Mouse (Mus musculus) adrenal gland, postnatal 36 days (tissue): ENCODE data around the gene Trappc1. TPM values are rescaled to one million over a fixed set of nuclear protein-coding genes. Genes with fewer than 3 reads are reported as not detected.

Experiments used
- DNase-seq, 2 experiments: peaks; one replicate each; pipeline ENCODE4 v3.0.0; 2021; ENCODE audit warnings: mixed read lengths in 1 of 2
- total RNA-seq, 2 experiments: library from RNA; stranded (reverse); gene quantifications; 2 replicates each; pipeline ENCODE4 v1.2.3; 2021

The Trappc1 gene
- total RNA-seq, 2 experiments from 2014 or later: 62.0 to 79.3 TPM

DNA sequence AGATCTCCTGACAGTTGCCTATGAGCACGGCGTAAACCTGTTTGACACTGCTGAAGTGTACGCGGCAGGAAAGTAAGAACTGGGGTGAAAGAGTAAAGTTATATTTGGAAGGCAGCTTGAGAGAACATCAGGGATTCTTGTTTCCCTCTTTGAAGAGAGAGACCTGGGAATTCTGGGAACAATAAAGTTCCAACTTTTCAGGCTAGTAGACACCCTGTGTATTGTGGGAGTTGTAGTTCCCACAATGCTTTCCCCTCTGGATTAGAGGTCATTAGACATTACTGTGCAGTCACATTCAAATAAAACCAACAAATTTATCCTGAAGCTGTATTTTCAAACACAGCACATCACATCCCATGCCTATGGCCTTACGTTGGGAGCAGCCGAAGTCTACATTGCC lies 4.7 kb downstream of the Trappc1 start:
- no peak for DNase-seq

- peak; percentile 58 to 67 for DNase-seq
Observed at GRCm38 (mm10) chr11:69331152-69331551, 7.4 kb downstream of the Trappc1 start.

DNA sequence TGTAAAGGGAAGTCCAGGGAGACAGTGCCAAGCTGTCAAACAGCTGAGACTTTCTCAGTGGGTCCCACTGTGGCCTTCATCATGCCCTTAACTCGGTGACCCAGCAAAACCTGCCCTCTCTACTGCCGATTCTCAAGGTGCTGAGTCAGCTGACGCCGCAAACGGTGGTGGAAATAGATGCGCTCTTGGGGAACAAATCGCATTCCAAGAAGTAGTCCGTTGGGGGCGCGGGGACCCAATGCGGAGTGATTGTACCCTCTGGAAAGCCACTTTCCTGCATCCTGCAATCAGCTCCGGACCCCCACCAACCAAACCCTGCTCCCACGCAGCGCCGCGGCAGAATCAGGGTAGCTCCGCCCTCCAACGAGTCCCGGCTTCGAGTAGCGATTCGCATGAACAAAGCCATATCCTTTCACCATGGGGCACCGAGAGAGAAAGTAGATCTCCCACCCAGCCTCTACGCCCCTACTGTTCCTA lies 8.2 kb downstream of the Trappc1 start:
- DNase-seq: peak; percentile 80 to 86

- DNase-seq: no peak
Observed at GRCm38 (mm10) chr11:69332713-69333253, 9.0 kb downstream of the Trappc1 start.

DNA sequence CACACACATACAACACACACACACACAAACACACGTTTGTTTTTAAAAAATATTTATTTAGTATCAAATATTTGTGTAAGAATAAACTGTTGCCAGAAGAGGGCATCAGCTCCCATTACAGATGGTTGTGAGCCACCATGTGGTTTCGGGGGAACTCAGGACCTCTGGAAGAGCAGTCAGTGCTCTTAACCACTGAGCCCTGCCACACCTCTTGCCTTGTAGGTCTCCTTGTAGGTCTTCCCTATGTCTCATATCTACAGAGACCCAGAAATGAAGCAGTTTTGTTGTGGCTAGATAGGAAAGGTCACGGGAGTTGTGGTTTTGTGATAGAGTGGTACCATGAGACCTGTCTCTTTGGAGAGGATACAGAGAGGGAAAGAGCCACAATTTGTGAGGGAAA lies 10.1 kb downstream of the Trappc1 start:
- DNase-seq: no peak

DNA sequence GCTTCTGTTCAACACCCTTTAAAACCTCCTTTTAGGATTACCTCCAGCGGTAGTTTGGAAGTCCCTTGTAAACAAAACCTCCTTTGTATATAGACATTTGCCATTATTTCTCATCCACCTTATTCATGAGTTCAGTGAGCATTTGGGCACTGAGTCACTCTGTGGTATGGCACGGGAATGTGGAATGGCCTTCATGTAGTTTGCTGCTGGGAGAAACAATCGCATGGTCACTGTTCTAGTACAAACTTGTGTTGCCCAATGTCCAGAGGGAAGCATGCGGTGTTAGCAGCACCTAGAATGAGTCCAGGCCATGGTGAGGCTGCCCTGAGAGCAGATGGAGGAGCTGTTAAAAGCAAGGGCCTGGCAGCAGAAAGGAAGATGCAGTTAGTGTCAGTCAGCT lies 11.0 kb downstream of the Trappc1 start:
- DNase-seq: peak in 1 of 2 experiments; percentile 37

DNA sequence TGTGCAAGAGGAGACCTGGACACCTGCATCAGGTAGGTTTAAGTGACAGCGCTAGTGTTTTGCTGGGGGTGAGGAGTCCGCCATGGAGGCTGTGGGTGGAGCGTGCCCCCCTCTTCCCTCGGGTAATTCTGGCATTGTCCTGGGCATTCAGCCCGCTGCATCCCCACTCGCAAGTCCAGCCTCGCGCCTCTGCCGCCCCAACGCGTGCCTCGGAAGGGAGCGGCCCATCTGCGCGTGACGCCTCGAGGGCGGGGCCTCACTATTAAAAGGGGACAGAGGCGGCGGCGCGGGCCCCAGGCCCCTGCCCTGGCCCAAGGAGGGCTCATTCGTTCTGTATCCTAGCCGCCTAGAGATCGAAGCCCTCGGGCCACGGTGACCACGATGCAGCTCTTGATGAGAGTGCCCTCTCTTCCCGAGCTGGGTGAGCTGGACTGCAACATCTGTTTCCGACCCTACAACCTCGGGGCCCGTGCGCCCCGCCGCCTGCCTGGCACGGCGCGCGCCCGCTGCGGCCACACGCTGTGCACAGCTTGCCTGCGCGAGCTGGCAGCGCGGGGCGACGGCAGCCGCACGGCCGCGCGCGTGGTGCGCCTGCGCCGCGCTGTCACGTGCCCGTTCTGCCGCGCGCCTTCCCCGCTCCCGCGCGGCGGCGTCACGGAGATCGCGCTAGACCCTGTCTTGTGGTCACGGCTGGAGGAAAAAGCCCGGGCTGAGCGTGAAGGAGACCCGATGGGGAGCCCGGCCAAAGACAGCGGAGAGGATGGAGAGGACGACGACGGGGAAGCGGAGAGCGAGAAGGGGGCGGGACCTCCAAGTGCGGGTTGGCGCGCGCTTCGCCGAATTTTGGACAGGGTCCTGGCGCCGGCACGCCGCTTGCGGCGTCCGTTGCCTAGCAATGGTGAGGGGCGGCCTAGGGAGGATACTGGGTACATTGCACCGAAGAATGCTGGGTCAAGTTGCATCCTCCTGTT lies 16.7 kb downstream of the Trappc1 start, which contains the start of gene Rnf227:
Gene Rnf227, plus strand, starts transcription at position 301 of the 971 bp plus-strand sequence.
- peak; percentile 75 to 87 for DNase-seq

GRCm38 (mm10) chr11:69346441-69346840 lies 22.7 kb downstream of the Trappc1 start:
- DNase-seq: no peak

- no peak for DNase-seq
Observed at GRCm38 (mm10) chr11:69356544-69356943, 32.8 kb downstream of the Trappc1 start.

DNA sequence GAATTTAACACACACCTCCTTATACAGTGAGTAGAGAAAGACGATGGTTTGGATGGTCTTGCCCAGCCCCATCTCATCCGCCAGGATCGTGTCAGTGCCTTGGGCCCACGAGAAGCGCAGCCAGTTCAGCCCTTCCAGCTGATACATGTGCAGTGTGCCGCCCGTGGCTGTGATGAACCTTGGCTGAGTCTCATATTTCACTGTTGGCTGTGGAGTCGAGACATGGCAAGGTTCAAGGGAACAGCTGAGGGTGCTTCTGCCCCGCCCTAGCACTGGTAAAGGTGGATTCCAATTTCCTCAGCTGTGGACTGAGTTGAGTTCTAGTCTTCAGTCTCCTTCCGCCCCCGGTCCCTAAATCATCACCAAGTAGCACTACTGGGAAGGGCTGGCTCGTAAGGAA lies 33.9 kb downstream of the Trappc1 start:
- no peak for DNase-seq

DNA sequence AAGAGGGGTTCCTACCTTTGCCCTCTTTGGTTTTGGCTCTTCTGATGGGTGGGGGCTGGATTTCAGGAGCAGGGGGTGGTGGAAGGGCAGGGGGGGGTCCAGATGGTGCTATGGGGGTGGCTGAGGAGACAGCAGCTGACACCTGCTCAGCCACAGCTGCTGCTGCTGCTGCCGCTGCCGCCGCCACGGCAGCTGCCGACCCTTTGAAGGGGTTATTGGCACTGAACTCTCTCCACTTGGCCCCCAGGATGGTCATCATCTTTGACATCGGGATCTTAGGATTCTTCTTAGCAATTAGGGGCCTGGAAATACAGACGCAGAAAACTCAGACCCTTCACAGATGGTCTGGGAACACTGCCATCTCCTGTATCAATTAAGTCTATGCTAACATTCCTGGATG lies 38.2 kb downstream of the Trappc1 start:
- no peak for DNase-seq

DNA sequence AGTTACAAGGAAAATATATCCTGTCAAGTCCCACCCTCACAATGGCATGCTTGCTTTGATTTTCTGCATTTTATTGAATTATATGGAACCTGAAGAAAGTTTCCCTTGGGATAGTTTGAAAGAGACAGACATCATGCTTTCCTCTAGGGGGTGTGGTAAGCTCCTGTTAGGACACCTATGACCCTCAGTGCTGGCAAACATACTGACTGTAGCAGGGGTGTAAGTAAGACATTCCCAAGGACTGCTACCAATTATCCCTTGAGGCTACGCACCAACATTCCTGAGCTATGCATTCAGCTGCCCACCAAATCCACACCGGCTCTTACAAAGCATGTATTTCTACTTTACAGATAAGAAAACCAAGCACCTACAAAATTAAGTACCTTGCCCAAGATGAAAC lies 38.7 kb downstream of the Trappc1 start:
- DNase-seq: no peak

DNA sequence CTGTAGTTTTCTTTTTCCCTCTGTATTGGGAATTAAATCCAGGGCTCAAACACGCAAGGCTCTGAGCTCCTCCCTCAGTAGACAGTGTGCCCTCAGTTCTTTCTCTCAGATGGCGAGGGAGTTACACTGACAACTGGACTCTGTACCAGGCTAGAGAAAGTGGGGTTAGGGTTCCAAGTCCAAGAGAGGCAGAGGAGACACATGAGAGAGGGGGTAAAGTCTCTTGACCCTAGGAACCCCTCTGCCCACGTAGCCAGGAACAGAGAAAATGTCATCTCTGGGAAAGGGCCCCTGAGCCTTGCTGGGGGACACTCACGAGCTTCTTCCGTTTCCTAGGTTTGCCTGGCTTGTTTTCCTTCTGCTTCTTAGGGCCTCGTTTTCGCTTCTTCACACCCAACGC lies 40.6 kb downstream of the Trappc1 start:
- no peak for DNase-seq

DNA sequence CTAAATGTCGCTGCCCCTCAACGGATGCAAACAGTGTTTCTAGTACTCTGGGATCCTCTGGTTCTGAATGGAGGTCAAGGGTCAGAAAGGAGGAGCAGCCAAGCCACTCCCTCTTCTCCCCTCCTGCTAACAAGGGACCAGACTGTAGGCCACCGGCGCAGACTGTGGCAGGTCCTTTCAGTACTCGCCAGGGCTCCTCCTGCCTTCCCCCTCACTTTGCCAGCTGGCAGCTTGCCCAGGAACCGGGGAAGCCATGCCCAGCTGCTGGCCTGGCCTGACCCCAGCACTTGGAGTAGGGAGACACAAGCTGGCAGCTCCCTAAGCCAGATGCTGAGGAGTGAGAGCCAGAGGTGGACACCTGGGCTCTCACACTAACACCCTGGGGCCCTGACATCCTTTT lies 41.1 kb downstream of the Trappc1 start:
- peak; percentile 97 to 98 for DNase-seq

- no peak for DNase-seq
Observed at GRCm38 (mm10) chr11:69365722-69366121, 41.9 kb downstream of the Trappc1 start.

GRCm38 (mm10) chr11:69366157-69366854 lies 42.5 kb downstream of the Trappc1 start:
- DNase-seq: peak; percentile 97 to 98

- peak in 1 of 2 experiments; percentile 51 for DNase-seq
Observed at GRCm38 (mm10) chr11:69366855-69367615, 43.3 kb downstream of the Trappc1 start.

DNA sequence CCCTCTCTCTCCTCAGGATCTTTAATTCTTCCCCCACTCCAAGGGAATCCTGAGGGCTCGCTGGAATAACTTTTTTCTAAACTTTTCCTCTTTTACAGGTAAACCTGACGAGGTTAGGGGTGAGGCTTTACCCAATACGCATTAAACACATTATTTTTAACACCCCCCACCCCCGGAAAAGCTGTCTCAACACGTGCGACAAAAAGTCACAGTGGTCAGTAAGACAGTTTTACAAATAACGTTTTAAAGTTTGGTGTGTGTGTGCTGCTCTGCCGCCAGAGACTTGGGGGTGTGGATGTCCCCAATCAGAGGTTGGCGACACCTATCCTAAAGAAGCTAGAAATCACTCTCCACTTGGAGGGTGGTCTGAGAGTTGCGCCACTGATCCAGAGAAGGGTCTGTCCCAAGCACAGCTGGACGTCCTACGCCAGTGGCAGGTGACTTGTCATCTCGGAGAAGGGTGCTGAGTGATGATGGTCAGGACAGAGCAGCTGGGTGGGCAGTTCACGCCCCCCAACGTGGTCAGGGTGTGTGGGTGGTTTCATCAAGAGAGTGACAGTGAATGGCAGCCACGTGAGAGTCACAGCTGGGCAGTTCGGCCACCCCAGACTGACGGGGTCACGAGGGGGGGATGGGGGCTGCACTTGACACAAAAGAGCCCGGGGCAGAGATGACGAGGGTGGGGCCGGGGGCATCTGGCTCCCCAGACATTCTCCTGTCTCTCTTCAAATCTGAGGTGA lies 44.0 kb downstream of the Trappc1 start:
- peak; percentile 16 to 60 for DNase-seq

DNA sequence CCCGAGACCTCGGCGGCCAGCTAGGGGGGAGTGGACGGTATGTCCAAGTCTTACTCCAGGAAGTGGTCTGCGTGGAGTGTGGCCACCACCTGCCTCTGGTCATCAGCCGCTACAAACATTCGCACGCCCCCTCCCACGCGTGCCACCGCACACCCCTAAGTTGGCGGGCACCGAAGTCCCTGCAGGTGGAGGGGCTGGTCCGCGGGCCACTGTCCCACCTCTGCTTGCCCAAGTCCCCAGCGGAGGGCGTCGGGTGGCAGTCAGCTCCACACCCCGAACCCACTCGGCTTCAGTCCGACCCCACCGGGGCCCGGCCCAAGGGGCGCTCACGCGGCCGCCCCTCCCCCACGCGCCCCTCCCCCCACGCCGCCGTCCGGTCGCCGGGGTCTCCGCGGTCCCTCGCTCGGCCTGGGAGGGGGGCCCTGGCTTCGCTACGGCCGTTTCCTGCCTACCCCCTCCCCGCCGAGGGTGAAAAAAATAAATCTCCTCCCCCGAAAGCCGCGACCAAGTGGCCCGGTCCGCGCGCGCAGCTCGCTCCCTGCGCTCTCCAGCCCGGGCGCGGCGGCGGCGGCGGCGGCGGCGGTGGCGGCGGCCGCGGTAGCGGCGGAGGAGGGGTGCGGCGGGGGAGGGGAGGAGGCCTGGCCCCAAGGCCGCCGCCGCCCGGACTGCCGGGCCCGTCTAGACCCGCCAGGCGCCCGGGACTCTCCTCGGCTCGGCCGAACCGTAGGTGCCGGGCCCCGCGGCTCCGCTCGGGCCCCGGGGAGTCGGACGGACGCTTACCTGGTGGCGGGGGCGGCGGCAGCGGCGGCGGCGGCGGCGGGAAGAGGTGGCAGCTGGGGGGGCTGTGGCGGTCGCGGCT lies 44.8 kb downstream of the Trappc1 start:
- peak; percentile 61 to 79 for DNase-seq
